Mouse (Mus musculus) neutrophil, adult 5-6 weeks (primary cell): ENCODE data around the gene Gm7138. TPM values are rescaled to one million over a fixed set of nuclear protein-coding genes. Genes with fewer than 3 reads are reported as not detected.
"Not testable (repeated sequence)": the region's sequence is repeated elsewhere in the genome, so short reads cannot be mapped to it uniquely, and the experiment has no call there.

Source experiments
- ATAC-seq: fragments of 151-379, 151-347 bp; 2 replicates; pipeline ENCODE4 v1.8.0; 2017; ENCODE audit warnings: mild to moderate bottlenecking, moderate TSS enrichment; ENCODE audit not compliant: insufficient number of reproducible peaks, poor library complexity, low FRiP score, severe bottlenecking; ENCODE audit errors: extremely low read depth
- total RNA-seq: library from RNA; stranded (forward); fragments of 200-1000 nt; gene quantifications from 2 replicates; pipeline ENCODE4 v1.2.3, GENCODE M21; 2017

Gene Gm7138
- total RNA-seq, 1 experiment from 2014 or later = not detected

GRCm38 (mm10) chr10:77752312-77752711, 24.4 kb downstream of the Gm7138 start:
- ATAC-seq = not testable (repeated sequence)

- ATAC-seq = not testable (repeated sequence)
Measured at GRCm38 (mm10) chr10:77751254-77751653, 25.5 kb downstream of the Gm7138 start, which contains the start of gene Gm9736. Gene Gm9736 (minus strand): TSS chr10:77751354.

- not testable (repeated sequence) for ATAC-seq
Measured at GRCm38 (mm10) chr10:77750686-77751085, 26.1 kb downstream of the Gm7138 start.

GRCm38 (mm10) chr10:77741924-77742688, 34.6 kb downstream of the Gm7138 start, which contains the start of gene Gm18596:
Gene Gm18596 (minus strand): TSS chr10:77742638.
- not testable (repeated sequence) for ATAC-seq

GRCm38 (mm10) chr10:77738929-77739328, 37.8 kb downstream of the Gm7138 start:
- no peak for ATAC-seq

- no peak for ATAC-seq
Measured at GRCm38 (mm10) chr10:77735928-77736327, 40.8 kb downstream of the Gm7138 start.

GRCm38 (mm10) chr10:77729241-77729640, 47.5 kb downstream of the Gm7138 start:
- ATAC-seq = no peak

- no peak for ATAC-seq
Measured at GRCm38 (mm10) chr10:77728280-77728679, 48.5 kb downstream of the Gm7138 start.

Other genes starting within 250 kb of the Gm7138 start
- gene Itgb2, start 246.7 kb downstream of the Gm7138 start, total RNA-seq = 452 and 473 TPM in 2 replicates
- 78.7 and 87.5 TPM in 2 replicates for gene Pttg1ip, start 195.2 kb downstream of the Gm7138 start, total RNA-seq
- gene Sumo3, start 170.8 kb downstream of the Gm7138 start, total RNA-seq = 32.6 and 52.2 TPM in 2 replicates
- gene Gm49325, start 170.7 kb downstream of the Gm7138 start, total RNA-seq = not detected in 2 replicates
- 21.9 and 23.3 TPM in 2 replicates for gene Ube2g2, start 154.7 kb downstream of the Gm7138 start, total RNA-seq
- gene Tspear, start 90.4 kb downstream of the Gm7138 start, total RNA-seq = not detected in 2 replicates
- not detected in 2 replicates for gene Gm19402, start 86.2 kb downstream of the Gm7138 start, total RNA-seq
- not detected in 2 replicates for gene Gm9508, start 79.7 kb downstream of the Gm7138 start, total RNA-seq
- gene Gm10272, start 70.3 kb downstream of the Gm7138 start, total RNA-seq = not detected in 2 replicates
- gene Gm10024, start 65.5 kb downstream of the Gm7138 start, total RNA-seq = not detected in 2 replicates
- gene Gm10142, start 61.1 kb downstream of the Gm7138 start, total RNA-seq = not detected in 2 replicates
- not detected in 2 replicates for gene Krtap12-1, start 56.3 kb downstream of the Gm7138 start, total RNA-seq
- gene Gm10100, start 50.5 kb downstream of the Gm7138 start, total RNA-seq = not detected in 2 replicates
- not detected in 2 replicates for gene Gm18596, start 34.3 kb downstream of the Gm7138 start, total RNA-seq
- gene Gm9736, start 25.6 kb downstream of the Gm7138 start, total RNA-seq = not detected in 2 replicates
- gene Gm3233, start 17.3 kb downstream of the Gm7138 start, total RNA-seq = not detected in 2 replicates
- not detected in 2 replicates for gene Gm3238, start 5.6 kb downstream of the Gm7138 start, total RNA-seq
- gene Gm3250, start 5.6 kb upstream of the Gm7138 start, total RNA-seq = not detected in 2 replicates
- gene Gm7137, start 11.3 kb upstream of the Gm7138 start, total RNA-seq = not detected in 2 replicates
- not detected in 2 replicates for gene Gm9639, start 18.1 kb upstream of the Gm7138 start, total RNA-seq
- gene Gm19668, start 22.2 kb upstream of the Gm7138 start, total RNA-seq = not detected in 2 replicates
- not detected in 2 replicates for gene Gm9507, start 34.9 kb upstream of the Gm7138 start, total RNA-seq
- not detected in 2 replicates for gene Gm2696, start 37.7 kb upstream of the Gm7138 start, total RNA-seq
- gene Krtap10-4, start 50.2 kb upstream of the Gm7138 start, total RNA-seq = not detected in 2 replicates
- not detected in 2 replicates for gene Krtap10-10, start 59.0 kb upstream of the Gm7138 start, total RNA-seq
- gene Gm36176, start 69.9 kb upstream of the Gm7138 start, total RNA-seq = not detected in 2 replicates
- gene Gm10318, start 75.9 kb upstream of the Gm7138 start, total RNA-seq = not detected in 2 replicates
- not detected in 2 replicates for gene Gm3285, start 85.0 kb upstream of the Gm7138 start, total RNA-seq
- 0.12 and 0.23 TPM in 2 replicates for gene Lrrc3, start 125.6 kb upstream of the Gm7138 start, total RNA-seq
- 216 and 259 TPM in 2 replicates for gene Trpm2, start 193.6 kb upstream of the Gm7138 start, total RNA-seq
- gene 1810043G02Rik, start 201.6 kb upstream of the Gm7138 start, total RNA-seq = 7.6 and 9.8 TPM in 2 replicates
- 37.7 and 41.0 TPM in 2 replicates for gene Pfkl, start 233.1 kb upstream of the Gm7138 start, total RNA-seq